Mouse (Mus musculus) retina, embryonic 14.5 days (tissue): ENCODE results near the gene Stx8.

Experiments
- DNase-seq: peaks from one replicate; pipeline ENCODE4 v3.0.0-alpha.2; 2015; ENCODE audit warnings: low spot score

The Stx8 gene

DNA sequence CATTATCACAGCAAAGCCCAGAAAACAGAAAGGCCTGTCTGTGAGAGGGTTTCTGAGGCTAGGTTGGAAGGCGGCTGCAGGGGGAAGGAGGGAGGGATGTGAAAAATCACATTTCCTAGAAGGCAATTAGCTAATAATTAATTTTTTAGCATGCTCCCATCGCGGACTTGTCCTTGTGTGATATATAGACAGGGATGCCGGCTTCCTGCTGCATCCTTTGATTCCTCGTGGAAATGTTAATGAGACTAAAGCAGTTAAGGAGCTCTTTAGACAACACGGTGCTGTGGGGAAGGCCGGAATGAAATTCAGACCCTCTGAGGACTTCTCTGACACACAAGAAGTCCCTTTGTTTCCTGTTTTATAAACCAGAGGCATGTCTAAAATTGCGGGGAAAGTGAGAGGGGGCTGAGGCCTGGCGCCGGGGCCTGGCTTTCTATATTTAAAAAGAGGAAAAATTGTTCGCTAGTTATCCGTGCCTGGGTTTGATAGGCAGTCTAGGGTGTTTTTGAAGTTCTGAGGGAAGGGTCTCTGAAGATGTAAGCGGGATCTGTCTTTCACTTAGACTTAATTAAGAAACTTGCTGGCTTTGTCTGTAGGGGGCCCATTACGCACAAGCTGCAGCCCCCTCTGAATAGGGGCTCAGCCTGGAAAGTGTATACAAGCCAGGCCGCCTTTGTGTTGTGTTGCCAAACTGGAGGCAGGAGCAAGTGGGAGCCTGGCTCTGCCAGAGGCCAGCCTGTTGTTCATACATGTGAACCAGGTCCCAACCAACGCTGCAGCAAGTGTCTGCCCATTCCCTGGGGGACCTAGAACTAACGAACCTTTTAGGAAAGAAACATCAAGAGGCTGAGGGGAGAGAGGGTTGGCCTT is 179.8 kb downstream of the Stx8 start:
- peak; percentile 54 for DNase-seq

DNA sequence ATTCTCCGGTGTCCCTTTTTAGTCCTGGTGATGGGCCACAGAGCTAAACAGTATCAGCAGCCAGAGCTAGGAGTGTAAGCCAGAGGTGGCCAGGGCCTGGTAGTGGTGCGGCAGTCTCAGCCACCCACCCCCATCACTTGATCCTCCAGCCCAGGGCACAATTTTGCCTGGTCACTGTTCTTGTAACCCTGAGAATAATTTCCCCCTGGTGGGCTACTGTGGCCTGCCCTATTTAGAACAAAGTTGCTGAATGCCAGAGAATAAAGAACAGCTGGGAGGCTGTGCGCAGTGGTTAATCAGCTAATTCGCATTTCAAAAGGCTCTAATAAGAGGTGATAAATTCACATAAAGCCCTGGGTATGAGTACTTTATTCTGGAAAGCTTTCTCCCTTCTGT is 180.5 kb downstream of the Stx8 start:
- DNase-seq = peak; percentile 72

DNA sequence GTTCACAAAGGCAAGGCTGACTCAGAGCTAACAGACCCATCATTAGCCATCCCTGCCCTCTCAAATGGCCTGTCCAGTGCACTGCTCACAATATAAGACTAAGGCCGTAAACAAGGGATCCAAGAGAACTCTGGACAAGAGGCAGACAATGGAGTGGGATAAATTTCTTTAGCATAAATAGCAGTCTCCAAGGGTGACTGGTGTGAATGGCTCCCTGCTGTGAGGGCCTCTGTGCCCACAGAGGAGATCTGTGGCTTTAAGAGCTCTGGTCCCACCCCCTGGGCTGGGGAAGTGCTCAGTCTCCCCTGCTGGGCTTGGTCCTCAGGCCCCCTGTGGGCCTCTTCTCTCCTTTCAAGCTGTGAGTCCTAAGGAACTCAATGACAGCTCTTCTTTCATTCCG is 184.9 kb downstream of the Stx8 start:
- DNase-seq = peak; percentile 48

DNA sequence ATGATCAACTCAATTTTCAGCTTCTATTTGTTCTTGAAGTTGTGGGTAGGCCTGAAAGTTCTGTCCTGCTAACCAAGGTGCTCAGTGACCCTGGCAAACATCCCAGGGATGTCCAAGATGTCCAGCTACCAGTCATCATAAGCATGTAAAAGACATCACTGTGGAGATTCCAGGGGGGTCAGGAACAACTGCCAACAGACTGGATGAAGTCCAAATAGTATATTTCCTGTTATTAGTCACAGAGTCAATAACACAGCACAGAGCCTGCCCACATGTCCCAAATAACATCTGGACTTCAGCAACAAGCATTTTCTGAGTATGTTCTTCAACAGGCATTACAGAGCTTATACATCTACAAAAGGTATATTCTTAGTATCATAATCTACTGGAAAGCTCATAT is 189.8 kb downstream of the Stx8 start:
- no peak for DNase-seq

DNA sequence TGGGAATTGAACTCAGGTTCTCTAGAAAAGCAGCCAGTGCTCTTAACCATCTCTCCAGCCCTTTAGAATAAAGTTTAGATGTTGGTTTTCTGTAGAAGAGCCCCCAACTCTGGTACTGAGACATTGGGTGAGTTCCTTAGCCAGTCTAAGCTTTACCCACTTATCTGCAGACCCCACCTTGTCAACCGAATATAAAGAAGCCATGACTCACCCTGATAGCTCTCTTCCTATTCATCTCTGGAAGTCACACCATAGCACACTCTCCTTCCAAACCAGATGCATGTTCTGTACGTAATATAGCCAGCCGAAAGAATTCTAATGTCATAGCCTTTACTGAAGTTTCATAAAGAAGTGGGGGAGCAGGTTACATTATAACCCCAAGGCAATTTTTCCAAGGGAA is 192.2 kb downstream of the Stx8 start:
- DNase-seq = no peak

DNA sequence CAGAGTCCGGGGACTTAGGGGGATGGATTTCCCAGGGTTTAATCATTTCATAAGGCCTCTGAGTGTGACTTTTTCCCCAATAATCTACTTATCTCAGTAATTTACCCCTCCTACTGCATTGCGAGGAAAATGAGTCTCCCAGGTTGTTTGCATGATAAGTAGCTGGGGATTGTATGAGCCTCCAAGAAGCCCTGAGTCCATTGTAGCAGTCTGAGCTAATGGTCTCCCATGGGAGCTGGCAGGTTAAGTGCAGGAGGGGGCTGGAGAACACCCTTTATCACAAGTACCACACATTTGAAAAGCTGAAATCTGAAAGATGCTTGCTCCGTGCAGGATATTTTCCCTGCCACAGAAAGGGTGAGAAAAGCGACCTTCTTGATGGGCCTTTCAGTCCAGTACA is 193.9 kb downstream of the Stx8 start:
- no peak for DNase-seq

DNA sequence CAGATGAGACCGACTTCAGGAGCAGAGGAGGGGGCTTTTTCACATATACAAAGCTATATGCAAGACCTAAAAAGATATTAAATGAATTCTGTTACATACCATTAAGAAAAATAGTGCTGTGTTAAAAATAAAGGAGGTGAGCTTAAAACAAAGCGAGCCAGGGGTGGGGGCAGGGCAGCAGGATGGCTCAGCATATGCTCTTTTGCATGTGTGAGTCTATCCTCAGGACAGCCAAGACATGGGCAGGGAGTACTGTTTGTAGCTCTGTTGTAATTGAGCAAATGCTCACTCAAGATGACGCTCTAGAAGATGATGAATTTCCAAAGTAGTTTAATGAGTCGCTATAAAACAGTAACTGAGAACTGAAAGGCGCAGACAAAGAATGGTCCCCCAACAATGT is 198.4 kb downstream of the Stx8 start:
- no peak for DNase-seq

DNA sequence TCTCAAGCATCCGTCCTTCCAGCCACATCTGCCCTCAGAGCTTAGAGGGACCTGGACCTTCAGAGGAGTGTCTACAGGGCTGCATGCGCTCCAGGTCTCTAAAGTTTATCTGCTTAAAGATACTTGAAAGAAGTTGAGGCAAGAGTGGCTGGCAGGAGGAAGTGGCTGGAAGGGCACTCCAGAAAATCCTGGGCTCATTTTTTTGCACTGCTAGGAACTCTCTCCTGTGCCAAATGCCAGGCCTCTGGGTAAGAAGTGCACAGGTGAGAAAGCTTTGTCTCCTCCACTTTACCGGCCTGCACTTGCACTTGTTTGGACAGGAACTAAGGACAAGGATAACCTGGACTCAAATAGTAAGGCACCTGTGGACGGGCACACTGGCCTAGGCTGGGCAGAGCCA is 202.4 kb downstream of the Stx8 start:
- no peak for DNase-seq

DNA sequence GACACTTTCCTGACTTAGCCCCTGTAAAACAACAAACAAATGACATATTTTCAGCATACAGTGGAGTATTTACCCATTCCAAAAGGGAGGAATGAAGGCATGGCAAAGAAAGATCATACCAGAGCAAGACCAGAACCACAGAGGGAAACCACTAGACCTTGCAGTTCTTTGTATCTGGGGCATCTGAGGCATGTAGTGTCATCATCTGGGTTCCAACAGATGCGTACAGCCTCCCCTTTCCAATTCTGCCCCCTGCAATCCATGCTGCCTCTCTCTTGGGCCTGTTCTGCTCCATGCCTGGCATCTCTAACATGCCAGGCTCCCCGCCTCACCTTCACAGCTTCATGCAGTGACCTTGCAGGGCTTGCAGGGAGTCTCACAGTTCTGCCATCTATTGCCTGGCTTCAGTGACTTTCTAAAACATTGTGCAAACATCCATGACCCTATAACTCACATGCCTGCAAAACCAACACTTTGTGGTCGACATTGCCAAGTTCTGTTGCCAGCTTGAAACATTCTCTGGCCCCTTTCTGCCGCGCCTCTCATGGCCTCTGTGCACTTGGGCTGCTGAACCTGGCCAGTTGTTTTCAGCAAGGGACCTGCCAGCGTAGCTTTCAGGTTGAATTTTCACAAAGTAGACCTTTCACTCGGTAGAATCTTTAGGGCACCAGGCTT is 206.1 kb downstream of the Stx8 start:
- DNase-seq = no peak

DNA sequence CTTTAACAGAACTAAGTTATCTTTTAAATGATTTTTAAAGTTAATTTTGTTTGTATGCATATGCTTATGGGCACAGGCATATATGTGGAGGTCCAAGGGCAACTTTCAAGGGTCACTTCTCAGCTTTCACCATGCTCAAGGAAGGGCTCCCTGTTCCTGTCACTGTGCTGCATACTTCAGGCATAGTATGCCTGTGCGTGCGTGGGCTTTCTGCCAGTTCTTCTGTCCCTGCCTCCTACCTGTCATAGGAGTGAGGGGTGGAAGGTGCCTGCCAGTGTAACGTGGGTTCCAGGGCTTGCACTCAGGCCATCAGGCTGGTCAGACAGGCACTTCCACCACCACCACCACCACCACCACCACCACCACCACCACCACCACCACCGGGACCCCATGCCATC is 206.7 kb downstream of the Stx8 start:
- DNase-seq = no peak

DNA sequence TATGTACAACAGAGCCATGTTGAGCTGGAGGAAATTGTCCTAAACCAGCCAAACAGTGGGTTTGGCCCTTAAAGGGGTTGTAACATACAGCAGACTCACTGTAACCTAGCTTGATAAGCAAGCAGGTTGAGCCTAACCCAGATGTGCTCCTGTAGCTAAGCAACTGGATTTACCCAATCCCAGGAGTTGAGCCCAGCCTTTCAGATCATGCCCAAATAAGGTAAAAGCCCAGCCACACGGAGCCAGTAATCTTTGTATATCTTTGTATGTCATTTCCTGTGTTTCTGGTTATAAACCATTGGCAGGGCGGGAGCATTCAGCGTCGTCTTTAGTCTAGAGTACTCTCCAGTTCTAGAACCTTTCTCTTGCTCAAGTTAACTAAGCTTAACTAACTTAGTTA is 210.6 kb downstream of the Stx8 start:
- DNase-seq = no peak

DNA sequence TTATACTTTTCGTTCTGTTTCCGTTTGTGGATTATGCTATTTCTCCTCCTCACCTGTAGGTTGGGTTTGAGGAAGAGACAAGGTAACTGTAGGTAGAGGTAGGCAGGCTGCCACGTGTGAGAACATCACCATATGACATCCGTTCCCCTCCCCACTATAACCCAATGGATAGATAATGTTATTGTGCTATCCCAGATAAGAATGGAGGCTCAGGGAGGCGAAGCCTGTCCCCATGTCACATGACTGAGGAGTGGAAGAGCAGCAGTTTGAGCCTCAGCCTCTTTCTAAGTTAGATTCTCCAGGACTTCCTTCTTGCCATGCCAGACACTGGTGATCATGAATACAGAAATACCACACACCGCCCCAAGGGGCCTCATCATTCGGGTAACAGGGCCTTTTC is 211.4 kb downstream of the Stx8 start:
- no peak for DNase-seq

DNA sequence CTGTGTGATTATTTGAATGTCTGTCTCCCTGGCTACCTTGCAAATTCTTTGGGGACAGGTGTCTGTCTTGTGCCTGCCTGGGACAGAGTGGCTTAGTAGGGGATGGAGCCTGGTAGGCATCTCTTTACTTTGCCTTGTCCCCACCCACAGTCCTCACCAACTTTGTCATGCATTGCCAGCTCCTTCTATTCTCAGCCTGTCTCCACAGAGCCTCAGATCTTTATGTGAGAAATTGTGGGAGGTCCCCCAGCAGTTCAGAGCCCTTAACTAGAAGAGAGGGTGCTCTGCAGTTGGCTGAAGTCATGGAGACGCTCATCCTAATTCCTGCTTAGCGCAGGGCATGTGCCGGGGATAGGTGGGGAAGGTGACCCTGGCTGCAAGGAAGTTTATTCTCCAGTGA is 219.7 kb downstream of the Stx8 start:
- DNase-seq = no peak

DNA sequence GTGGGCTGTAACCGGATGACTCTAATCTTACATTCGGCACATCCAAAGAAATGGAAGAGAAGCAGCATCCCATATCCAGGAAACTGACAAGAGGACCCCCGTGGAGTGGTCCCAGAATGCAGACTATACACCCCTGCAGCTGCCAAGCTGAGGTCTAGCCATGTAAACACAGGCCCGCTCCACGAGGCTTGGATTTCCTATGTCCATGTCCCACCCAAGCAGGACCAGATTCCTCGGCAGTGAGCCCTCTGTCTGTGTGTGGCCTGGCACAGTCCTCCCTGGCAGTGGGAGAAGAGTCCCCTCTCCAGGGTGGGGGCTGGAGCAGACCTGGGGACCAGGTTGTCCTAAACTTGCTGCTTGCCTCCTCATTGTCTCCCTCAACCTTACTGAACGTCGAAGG is 221.2 kb downstream of the Stx8 start:
- DNase-seq = no peak

DNA sequence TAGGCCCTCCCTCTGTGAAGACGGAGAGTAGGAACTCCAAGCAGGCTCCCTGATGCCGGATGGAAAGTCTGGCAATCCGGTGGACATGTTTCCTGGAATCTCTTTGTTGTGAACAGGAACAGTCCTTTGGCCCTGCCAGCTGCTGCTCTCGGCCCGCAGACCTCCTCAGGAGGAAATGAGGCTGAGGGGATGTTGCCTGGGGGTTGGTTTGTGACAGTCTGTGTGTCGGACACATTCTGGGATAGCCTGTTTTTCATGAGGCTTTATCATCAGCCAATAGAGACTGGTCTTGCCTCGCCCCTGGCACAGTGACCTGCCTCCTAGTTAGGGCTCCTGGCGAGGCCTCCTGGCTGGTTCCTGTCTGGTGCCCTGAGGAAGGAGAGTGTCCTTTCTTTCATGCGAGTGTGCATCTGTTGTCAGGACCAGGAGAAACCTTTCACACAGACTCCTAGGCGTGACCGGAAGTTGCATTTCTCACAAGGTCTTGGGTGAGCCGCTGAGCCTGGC is 222.8 kb downstream of the Stx8 start:
- no peak for DNase-seq

DNA sequence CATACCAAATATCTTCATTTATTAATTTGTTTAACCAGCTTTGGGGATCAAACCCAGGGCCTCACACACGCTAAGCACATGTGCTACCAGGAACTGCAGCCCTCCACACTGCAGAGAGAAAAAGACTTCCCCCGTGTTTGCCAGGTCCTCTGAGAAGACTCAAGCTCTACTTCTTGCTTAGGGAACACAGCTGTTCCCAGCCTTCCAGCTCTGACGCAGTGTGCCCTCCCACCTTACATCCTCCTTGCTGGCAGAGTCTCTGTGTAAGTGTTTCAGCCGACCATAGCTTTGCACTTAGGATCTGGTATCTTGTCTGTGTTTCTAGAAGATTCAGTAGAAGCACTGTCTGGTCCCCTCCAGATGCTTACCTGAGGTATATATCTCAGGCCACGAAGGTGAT is 224.9 kb downstream of the Stx8 start:
- no peak for DNase-seq

DNA sequence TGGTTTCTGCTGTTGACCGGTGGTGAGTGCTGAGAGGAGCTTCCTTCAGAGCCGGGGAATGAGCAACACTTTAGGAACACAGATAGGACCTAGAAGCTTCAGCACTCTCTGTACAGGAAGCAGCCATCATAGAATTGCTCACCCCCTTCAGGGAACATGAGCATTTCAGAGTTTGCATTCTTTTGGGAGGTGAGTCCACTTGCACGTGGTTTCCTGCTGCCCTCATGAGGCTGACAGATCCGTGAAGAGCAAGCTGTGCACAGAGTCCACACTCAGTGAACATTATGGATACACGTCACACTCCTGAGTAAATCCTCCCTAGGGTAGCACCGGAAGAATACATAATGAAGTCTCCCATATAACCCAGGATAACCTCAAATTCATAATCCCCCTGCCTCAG is 229.2 kb downstream of the Stx8 start:
- no peak for DNase-seq

DNA sequence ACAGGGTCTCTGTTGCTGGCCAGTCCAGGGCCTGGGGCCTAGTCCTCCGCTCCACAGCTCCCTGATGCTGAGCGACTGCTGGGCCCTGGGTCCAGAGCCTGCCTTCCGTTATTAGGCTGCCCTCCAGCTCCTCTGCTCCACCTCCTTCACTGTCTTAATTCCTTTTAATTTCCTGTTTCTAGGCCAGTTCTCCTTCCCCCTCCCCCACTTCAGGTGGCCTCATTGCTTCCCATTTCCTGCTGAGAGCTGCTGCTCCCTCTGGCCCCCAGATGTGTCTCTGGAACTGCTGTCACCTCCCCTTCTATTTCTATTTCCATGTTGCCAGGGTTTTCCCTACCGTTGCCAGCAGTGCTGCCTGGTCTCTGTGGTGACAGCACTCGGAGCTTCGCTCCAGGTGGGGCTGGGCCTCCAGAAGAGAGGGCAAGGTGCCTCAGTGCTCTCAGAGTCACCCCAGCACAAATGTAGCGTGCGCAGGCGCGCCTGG is 229.7 kb downstream of the Stx8 start:
- DNase-seq = no peak

DNA sequence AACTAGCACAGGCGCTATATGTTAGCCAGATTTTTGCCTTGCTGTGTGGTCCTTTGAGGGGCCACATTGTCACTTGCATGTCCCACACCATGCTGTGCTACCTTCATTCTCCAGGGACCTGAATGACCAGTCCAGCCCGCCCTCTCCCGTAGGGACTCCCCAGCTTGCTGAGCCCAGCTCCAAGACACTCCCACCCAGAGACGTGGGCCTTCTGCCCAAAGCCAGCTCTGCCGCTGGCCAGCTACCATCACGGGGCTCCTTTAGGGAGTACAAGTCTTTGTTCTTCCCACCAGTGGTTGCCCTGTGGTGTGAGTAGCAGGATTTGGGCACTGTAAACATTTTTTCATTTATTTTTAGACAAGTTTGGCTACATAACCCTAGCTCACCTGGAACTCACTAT is 230.6 kb downstream of the Stx8 start:
- no peak for DNase-seq

DNA sequence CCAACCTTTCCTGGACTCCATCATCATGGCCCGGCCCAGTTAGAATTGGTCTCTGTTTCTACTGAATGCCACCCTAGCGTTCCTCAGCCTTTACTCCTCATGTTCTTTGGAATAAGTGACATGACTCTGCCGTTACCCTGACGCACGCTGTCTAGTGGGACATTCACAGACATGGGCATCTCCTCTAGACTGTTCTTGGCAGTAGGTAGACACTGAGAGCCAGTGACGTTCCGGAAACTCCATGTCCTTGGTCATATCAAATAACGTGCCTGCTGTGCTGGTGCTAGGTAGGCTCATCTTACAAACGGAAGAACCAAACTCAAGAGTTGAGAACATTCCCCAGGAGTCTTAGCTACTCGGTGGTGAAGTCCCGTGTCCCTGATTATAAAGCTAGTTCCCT is 231.5 kb downstream of the Stx8 start:
- no peak for DNase-seq

DNA sequence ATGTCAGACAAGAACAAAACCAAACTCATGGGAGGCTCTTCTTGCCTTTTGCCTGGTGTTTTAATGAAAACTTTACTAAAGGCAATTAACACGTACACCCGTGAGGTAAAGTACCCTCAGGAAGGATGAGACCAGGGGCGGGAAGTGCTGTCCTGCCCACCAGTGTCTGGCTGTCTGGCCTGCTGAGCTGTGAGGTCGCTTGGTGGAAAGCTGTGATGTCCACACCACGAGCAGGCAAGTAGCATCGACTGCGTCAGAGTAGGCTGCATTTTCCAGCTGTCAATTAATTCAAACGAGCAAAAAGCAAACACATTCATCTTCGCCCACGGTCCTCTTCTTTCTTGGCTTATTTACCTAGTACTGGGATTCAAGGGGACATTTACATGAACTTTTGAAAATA is 232.7 kb downstream of the Stx8 start:
- DNase-seq = no peak

DNA sequence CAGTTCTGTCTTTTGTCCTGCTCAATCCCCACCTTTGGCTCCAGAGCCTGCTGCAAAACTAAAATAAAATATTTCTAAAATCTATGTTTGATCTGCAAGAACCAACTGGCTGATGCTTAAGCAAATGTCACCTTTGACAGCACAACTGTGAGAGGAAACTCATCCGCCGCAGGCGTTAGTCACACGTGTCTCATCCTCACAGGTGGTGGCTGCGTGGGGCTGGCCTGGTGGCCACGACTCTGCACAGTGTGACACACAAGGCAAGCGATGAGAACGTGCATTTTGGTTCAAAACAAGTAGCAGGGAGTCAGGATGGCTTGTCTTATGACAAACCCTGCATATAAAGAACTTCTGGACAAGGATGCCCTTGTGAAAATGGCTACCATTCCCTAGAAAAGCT is 233.1 kb downstream of the Stx8 start:
- no peak for DNase-seq

DNA sequence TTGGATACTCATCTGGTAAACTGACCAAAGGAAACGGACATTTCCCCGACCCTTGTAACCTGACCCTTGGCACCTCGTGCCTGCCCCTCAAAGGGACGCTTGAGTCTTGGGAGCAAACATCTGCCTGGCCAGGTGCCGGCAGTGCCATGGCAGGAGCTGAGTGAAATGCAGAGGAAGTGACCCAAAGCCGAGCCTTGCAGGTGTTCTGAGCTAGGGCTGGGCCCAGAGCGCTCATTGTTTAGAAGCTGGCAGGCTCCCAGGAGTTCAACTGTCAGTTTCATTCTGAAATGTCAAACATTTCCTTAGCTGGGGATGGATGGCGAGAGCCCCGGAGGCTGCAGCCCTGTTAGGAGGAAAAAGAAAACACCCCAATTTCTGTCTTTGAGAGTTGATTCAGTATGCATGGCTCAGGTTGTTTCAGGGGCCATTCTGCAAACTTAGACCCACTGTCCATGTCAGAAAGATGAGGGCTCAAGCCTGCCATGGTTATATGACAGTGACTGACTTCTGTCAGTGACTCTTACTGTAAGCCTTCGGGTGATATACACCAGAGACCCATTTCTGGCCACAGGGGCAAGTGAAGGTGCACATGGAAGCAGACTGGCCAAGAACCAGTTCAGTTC is 233.9 kb downstream of the Stx8 start:
- no peak for DNase-seq
